Mouse (Mus musculus): Measurements from ENCODE around the gene Armc7.

GRCm38 (mm10) chr11:115536038-115536681 lies 60.7 kb downstream of the Armc7 start, which contains the start of gene Sumo2:
- TF ChIP-seq CTCF (IDR thresholded peaks at IDR 0.05) = no peak; the same call in 1 of the 2 replicates
- TF ChIP-seq EP300 (IDR thresholded peaks at IDR 0.05) = no peak

All from lung, postnatal 0 days (tissue).